Mouse (Mus musculus): ENCODE results near the gene Scgn. TPM values are rescaled to one million over a fixed set of nuclear protein-coding genes. Genes with fewer than 3 reads are reported as not detected.

Gene Scgn
- total and polyA plus RNA-seq, 3 experiments: not detected

- no peak for DNase-seq (ENCODE audit: low spot score)
- H3K9me3 ChIP-seq (replicated peaks): no peaks in the 10 kb centered on the region
- TF ChIP-seq GATA2 (IDR thresholded peaks at IDR 0.05; ENCODE audit: borderline replicate concordance, low read depth, low read length) (no peak), GATA1 (IDR thresholded peaks at IDR 0.05; ENCODE audit: borderline replicate concordance, low read length) (no peak), CTCF (IDR thresholded peaks at IDR 0.05; ENCODE audit: low read depth, low read length) (no peak), TAL1 (conservative IDR thresholded peaks at IDR 0.05; ENCODE audit: low read depth, low read length) (no peak), POLR2AphosphoS5 (IDR thresholded peaks at IDR 0.05; ENCODE audit: insufficient replicate concordance, low read depth, low read length) (no peak)
- no peaks in the 10 kb centered on the region for H3K4me1 ChIP-seq (ENCODE audit: insufficient read depth, low read depth, low read length)
- 0 out of 2 replicates have a peak, but pooled peaks cover 7% of the 10 kb centered on the region for H3K27me3 ChIP-seq (ENCODE audit: insufficient read depth, low read length)
- no peak overlapping the region for H3K4me3 ChIP-seq (ENCODE audit: low read depth, low read length)
- no peaks in the 10 kb centered on the region for H3K36me3 ChIP-seq (replicated peaks)
- ATAC-seq (ENCODE audit: extremely low read depth, insufficient number of reproducible peaks, low FRiP score, poor library complexity, severe bottlenecking): no peak
Measured at GRCm38 (mm10) chr13:23906906-23907305, 84.1 kb downstream of the Scgn start.

Other genes with a start within 250 kb of the Scgn start
- gene Hist1h3c, start 245.6 kb downstream of the Scgn start, total RNA-seq (2014; fragmentation: Nextera tagmentation): 759 and 936 TPM in 2 replicates
- 437 and 629 TPM in 2 replicates for gene Hist1h3c, start 245.6 kb downstream of the Scgn start, total RNA-seq (2017)
- gene Hist1h3c, start 245.6 kb downstream of the Scgn start, polyA plus RNA-seq (2012): 8.6 and 19.8 TPM in 2 replicates
- gene Hist1h2bb, start 244.5 kb downstream of the Scgn start, total RNA-seq (2014; fragmentation: Nextera tagmentation): 444 and 466 TPM in 2 replicates
- gene Hist1h2bb, start 244.5 kb downstream of the Scgn start, total RNA-seq (2017): 1,704 and 1,978 TPM in 2 replicates
- gene Hist1h2bb, start 244.5 kb downstream of the Scgn start, polyA plus RNA-seq (2012): 4.3 and 32.5 TPM in 2 replicates
- gene Hist1h2ab, start 240.1 kb downstream of the Scgn start, total RNA-seq (2014; fragmentation: Nextera tagmentation): 535 and 541 TPM in 2 replicates
- 1,062 and 1,423 TPM in 2 replicates for gene Hist1h2ab, start 240.1 kb downstream of the Scgn start, total RNA-seq (2017)
- 24.2 and 62.4 TPM in 2 replicates for gene Hist1h2ab, start 240.1 kb downstream of the Scgn start, polyA plus RNA-seq (2012)
- gene Hist1h3b, start 238.9 kb downstream of the Scgn start, total RNA-seq (2014; fragmentation: Nextera tagmentation): 745 and 817 TPM in 2 replicates
- gene Hist1h3b, start 238.9 kb downstream of the Scgn start, total RNA-seq (2017): 955 and 1,281 TPM in 2 replicates
- gene Hist1h3b, start 238.9 kb downstream of the Scgn start, polyA plus RNA-seq (2012): 5.7 and 22.8 TPM in 2 replicates
- gene Hist1h4b, start 234.2 kb downstream of the Scgn start, total RNA-seq (2014; fragmentation: Nextera tagmentation): 272 and 301 TPM in 2 replicates
- 2,655 and 2,848 TPM in 2 replicates for gene Hist1h4b, start 234.2 kb downstream of the Scgn start, total RNA-seq (2017)
- 6.6 and 21.7 TPM in 2 replicates for gene Hist1h4b, start 234.2 kb downstream of the Scgn start, polyA plus RNA-seq (2012)
- gene Hist1h4a, start 230.0 kb downstream of the Scgn start, total RNA-seq (2014; fragmentation: Nextera tagmentation): 408 and 465 TPM in 2 replicates
- 867 and 973 TPM in 2 replicates for gene Hist1h4a, start 230.0 kb downstream of the Scgn start, total RNA-seq (2017)
- 12.0 and 53.5 TPM in 2 replicates for gene Hist1h4a, start 230.0 kb downstream of the Scgn start, polyA plus RNA-seq (2012)
- gene Hist1h3a, start 228.8 kb downstream of the Scgn start, total RNA-seq (2014; fragmentation: Nextera tagmentation): 261 and 263 TPM in 2 replicates
- 139 and 203 TPM in 2 replicates for gene Hist1h3a, start 228.8 kb downstream of the Scgn start, total RNA-seq (2017)
- gene Hist1h3a, start 228.8 kb downstream of the Scgn start, polyA plus RNA-seq (2012): 5.3 and 8.2 TPM in 2 replicates
- gene Hist1h1a, start 227.5 kb downstream of the Scgn start, total RNA-seq (2014; fragmentation: Nextera tagmentation): 351 and 375 TPM in 2 replicates
- 1,895 and 1,917 TPM in 2 replicates for gene Hist1h1a, start 227.5 kb downstream of the Scgn start, total RNA-seq (2017)
- gene Hist1h1a, start 227.5 kb downstream of the Scgn start, polyA plus RNA-seq (2012): 0.90 and 1.9 TPM in 2 replicates
- not detected in 2 replicates for gene Trim38, start 221.3 kb downstream of the Scgn start, total RNA-seq (2014; fragmentation: Nextera tagmentation)
- gene Trim38, start 221.3 kb downstream of the Scgn start, total RNA-seq (2017): 0.27 TPM in 1 of 2 replicates, not detected in the other
- gene Trim38, start 221.3 kb downstream of the Scgn start, polyA plus RNA-seq (2012): not detected in 2 replicates
- gene Slc17a2, start 184.2 kb downstream of the Scgn start, total RNA-seq (2014; fragmentation: Nextera tagmentation): not detected in 2 replicates
- gene Slc17a2, start 184.2 kb downstream of the Scgn start, total RNA-seq (2017): 0.06 and 0.11 TPM in 2 replicates
- not detected in 2 replicates for gene Slc17a2, start 184.2 kb downstream of the Scgn start, polyA plus RNA-seq (2012)
- gene Slc17a3, start 151.8 kb downstream of the Scgn start, total RNA-seq (2014; fragmentation: Nextera tagmentation): not detected in 2 replicates
- 0.06 and 0.22 TPM in 2 replicates for gene Slc17a3, start 151.8 kb downstream of the Scgn start, total RNA-seq (2017)
- not detected in 2 replicates for gene Slc17a3, start 151.8 kb downstream of the Scgn start, polyA plus RNA-seq (2012)
- not detected in 2 replicates for gene Slc17a1, start 123.5 kb downstream of the Scgn start, total RNA-seq (2014; fragmentation: Nextera tagmentation)
- 0.82 and 1.1 TPM in 2 replicates for gene Slc17a1, start 123.5 kb downstream of the Scgn start, total RNA-seq (2017)
- gene Slc17a1, start 123.5 kb downstream of the Scgn start, polyA plus RNA-seq (2012): not detected in 2 replicates
- not detected in 2 replicates for gene Slc17a4, start 76.2 kb downstream of the Scgn start, total RNA-seq (2014; fragmentation: Nextera tagmentation)
- 0.17 and 0.27 TPM in 2 replicates for gene Slc17a4, start 76.2 kb downstream of the Scgn start, total RNA-seq (2017)
- gene Slc17a4, start 76.2 kb downstream of the Scgn start, polyA plus RNA-seq (2012): not detected in 2 replicates
- gene Hist1h2ba, start 57.1 kb downstream of the Scgn start, total RNA-seq (2014; fragmentation: Nextera tagmentation): not detected in 2 replicates
- gene Hist1h2ba, start 57.1 kb downstream of the Scgn start, total RNA-seq (2017): not detected in 2 replicates
- gene Hist1h2ba, start 57.1 kb downstream of the Scgn start, polyA plus RNA-seq (2012): not detected in 2 replicates
- gene Hist1h2aa, start 56.8 kb downstream of the Scgn start, total RNA-seq (2014; fragmentation: Nextera tagmentation): not detected in 2 replicates
- not detected in 2 replicates for gene Hist1h2aa, start 56.8 kb downstream of the Scgn start, total RNA-seq (2017)
- gene Hist1h2aa, start 56.8 kb downstream of the Scgn start, polyA plus RNA-seq (2012): not detected in 2 replicates